Mouse (Mus musculus): Measurements from ENCODE around the gene Gpm6b.

DNA sequence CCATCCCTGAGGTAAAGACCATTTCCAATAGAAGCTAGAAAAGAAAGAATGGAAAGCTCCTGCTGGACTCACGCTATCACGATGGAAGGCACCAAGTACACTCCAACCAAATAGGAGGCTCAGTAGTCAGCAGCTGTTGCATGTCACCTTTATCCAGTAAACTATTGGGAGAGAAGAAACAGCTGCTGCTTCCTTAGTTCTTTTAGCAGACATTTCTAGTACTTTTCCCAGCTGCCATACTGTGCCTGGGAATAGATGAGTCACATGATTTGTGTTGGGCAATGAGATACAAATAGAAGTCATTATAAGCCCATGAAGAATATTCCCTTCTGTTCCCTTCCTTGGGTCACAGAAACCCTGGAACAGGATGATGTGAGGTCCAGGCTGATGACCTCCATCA is 40.4 kb upstream of the Gpm6b start:
- no peak for TF ChIP-seq CTCF (IDR thresholded peaks at IDR 0.05)
- no peak for TF ChIP-seq POLR2A (IDR thresholded peaks at IDR 0.05; ENCODE audit: insufficient read depth, low read depth, low read length)
- no peak for TF ChIP-seq EP300 (IDR thresholded peaks at IDR 0.05; ENCODE audit: insufficient read depth, low read depth, low read length)
